Mouse (Mus musculus) megakaryocyte-erythroid progenitor cell, adult 5 weeks (primary cell): ENCODE results near the gene Crip2. TPM values are rescaled to one million over a fixed set of nuclear protein-coding genes. Genes with fewer than 3 reads are reported as not detected.

Source experiments
- polyA plus RNA-seq: library from polyadenylated mRNA; stranded (reverse); fragments of >175 nt; gene quantifications from 2 replicates; pipeline ENCODE4 v1.2.3, GENCODE M21; 2012

The Crip2 gene
- polyA plus RNA-seq = 32.2 and 37.5 TPM in 2 replicates

DNA sequence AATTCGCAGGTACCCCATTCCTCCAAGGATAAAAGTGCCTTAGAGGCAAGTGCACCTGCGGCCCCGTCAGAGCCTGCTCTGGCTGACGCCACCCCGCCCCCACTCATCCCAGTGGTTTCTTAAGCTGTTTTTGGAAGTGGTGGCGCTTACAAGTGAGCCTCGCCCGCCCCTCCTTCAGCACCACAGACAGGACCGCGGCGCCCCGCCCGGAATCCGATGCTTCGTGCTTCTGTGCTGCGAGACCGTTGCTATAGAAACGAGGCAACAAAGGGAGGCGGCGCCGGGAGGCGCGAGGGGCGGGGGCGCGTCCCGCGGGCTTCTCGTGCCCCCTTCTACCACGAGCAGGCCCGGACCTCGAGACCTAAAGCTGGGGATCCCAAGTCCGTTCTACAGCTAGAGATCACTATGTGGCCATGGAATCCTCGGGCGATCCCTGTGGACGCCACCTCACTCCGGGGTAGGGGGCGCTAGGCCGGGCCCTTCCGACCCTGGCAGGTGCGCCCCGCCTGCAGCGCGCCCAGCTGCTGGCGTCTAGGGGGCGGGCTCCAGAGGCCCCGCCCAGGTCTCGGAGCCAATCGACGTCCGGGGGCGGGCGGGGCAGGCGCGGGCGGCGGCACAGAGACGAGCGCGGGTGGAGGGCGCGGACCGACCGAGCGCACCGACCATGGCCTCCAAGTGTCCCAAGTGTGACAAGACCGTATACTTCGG, at the start of gene Crip2:
Gene Crip2 (plus strand): TSS at position 329 of the 708 bp plus-strand sequence.

GRCm38 (mm10) chr12:113097749-113098281, 42.2 kb upstream of the Crip2 start, which contains the start of gene Mta1:
Gene Mta1, plus strand, starts transcription at chr12:113098278.

GRCm38 (mm10) chr12:113146112-113147057, 6.3 kb downstream of the Crip2 start, which contains the start of gene Crip1:
Gene Crip1, plus strand, starts transcription at chr12:113146316.

DNA sequence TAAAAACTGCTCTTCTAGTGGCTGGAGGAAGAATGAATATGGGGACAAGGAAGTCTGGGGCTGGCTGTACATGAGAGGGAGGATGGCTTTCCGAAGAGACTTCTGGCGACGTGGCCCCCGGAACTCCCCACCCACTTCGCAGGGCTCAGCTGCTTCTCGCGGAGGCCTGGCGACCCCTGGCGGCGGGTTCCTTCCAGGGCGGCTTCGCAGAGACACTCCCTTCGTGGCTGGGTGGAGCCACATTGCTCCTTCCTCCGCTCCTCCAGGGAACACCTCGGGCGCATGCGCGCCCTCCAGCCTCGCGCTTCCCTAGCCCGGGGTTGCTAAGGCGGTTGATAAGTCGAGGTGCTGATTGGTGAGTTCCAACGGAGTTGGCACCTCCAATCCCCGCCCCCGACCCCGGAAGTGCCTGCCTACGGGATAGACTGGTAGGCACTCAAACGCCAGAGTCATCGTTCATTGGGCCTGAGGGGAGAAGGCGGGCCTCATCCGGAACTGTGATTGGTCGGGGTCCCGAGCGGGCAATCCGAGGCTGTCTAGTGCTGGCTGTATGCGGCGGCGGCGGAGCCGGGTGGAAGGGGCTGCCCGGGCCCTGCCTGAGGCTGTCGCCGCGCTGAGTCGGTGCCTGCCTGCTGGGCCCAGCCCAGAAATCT, 16.0 kb downstream of the Crip2 start, which contains the start of gene Tedc1:
Gene Tedc1 (plus strand): TSS at position 535 of the 653 bp plus-strand sequence.

GRCm38 (mm10) chr12:113185442-113186291, 45.6 kb downstream of the Crip2 start, which contains the start of gene Tmem121:
Gene Tmem121, plus strand, starts transcription at chr12:113185930.

Other genes starting within 250 kb of the Crip2 start
- gene Jag2, start 210.5 kb upstream of the Crip2 start, polyA plus RNA-seq = 13.5 and 30.2 TPM in 2 replicates
- gene Nudt14, start 198.1 kb upstream of the Crip2 start, polyA plus RNA-seq = 25.3 and 26.5 TPM in 2 replicates
- 40.9 and 59.2 TPM in 2 replicates for gene Btbd6, start 163.8 kb upstream of the Crip2 start, polyA plus RNA-seq
- 33.5 and 49.8 TPM in 2 replicates for gene Brf1, start 139.5 kb upstream of the Crip2 start, polyA plus RNA-seq
- 22.2 and 24.2 TPM in 2 replicates for gene Pacs2, start 125.7 kb upstream of the Crip2 start, polyA plus RNA-seq
- 0.05 TPM in 1 of 2 replicates, not detected in the other for gene Tex22, start 65.7 kb upstream of the Crip2 start, polyA plus RNA-seq
- 256 and 328 TPM in 2 replicates for gene Mta1, start 42.0 kb upstream of the Crip2 start, polyA plus RNA-seq
- 259 and 275 TPM in 2 replicates for gene Crip1, start 6.1 kb downstream of the Crip2 start, polyA plus RNA-seq
- 25.9 and 31.5 TPM in 2 replicates for gene Tedc1, start 16.2 kb downstream of the Crip2 start, polyA plus RNA-seq
- gene Tmem121, start 45.7 kb downstream of the Crip2 start, polyA plus RNA-seq = 0.73 and 1.7 TPM in 2 replicates